Mouse (Mus musculus): ENCODE results near the gene Acot10. TPM values are rescaled to one million over a fixed set of nuclear protein-coding genes. Genes with fewer than 3 reads are reported as not detected.

Acot10 gene
- polyA plus RNA-seq, 1 experiment from 2014 or later, result 0.25 TPM

- no peaks in the 10 kb centered on the region for H3K9me3 ChIP-seq (ENCODE audit: control insufficient read depth, low read length)
- H3K36me3 ChIP-seq (replicated peaks; ENCODE audit: control insufficient read depth, insufficient read depth), result no peaks in the 10 kb centered on the region
- H3K4me2 ChIP-seq (replicated peaks), result no peak overlapping the region
- H3K27me3 ChIP-seq (ENCODE audit: control insufficient read depth, insufficient read depth, low read length), result no peaks in the 10 kb centered on the region
- ATAC-seq (ENCODE audit: low FRiP score), result peak; percentile 74; the same call in 1 of the 2 replicates
- H3K4me3 ChIP-seq (replicated peaks; ENCODE audit: low read length), result no peak overlapping the region
- no peak overlapping the region for H3K27ac ChIP-seq
- 0 out of 2 replicates have a peak, but pooled peaks cover 7% of the 10 kb centered on the region for H3K4me1 ChIP-seq (replicated peaks; ENCODE audit: control insufficient read depth, insufficient read depth, low read length)
- WGBS, result 50% methylated on average over 2 of the region's 2 CpGs
- H3K9ac ChIP-seq, result no peak overlapping the region
- DNase-seq (ENCODE audit: low spot score), result no peak
These were observed 27.4 kb downstream of the Acot10 start for GRCm38 (mm10) chr15:20639155-20639554.

- Histone ChIP-seq H3K27ac (no peak overlapping the region), H3K9ac (no peak overlapping the region), H3K9me3 (ENCODE audit: control insufficient read depth, low read length) (no peaks in the 10 kb centered on the region), H3K4me2 (replicated peaks) (no peak overlapping the region), H3K27me3 (ENCODE audit: control insufficient read depth, insufficient read depth, low read length) (no peaks in the 10 kb centered on the region), H3K36me3 (replicated peaks; ENCODE audit: control insufficient read depth, insufficient read depth) (no peaks in the 10 kb centered on the region), H3K4me1 (replicated peaks; ENCODE audit: control insufficient read depth, insufficient read depth, low read length) (0 out of 2 replicates have a peak, but pooled peaks cover 7% of the 10 kb centered on the region), H3K4me3 (replicated peaks; ENCODE audit: low read length) (no peak overlapping the region)
- no peak for ATAC-seq (ENCODE audit: low FRiP score)
- 50% methylated on average over 2 of the region's 2 CpGs for WGBS
- no peak for DNase-seq (ENCODE audit: low spot score)
These were observed 32.0 kb downstream of the Acot10 start for GRCm38 (mm10) chr15:20634593-20634992.

Other genes starting within 250 kb of the Acot10 start
- 9.7 and 12.2 TPM in 2 replicates for gene Cdh12, start 217.5 kb downstream of the Acot10 start, polyA plus RNA-seq (2014; fragmentation: Nextera tagmentation; extraction: Ambion mirVana)

Data from hindbrain, embryonic 14.5 days (tissue).